Mouse (Mus musculus) heart, postnatal 25 days (tissue): ENCODE data around the gene Pde4a. TPM values are rescaled to one million over a fixed set of nuclear protein-coding genes. Genes with fewer than 3 reads are reported as not detected.

Experiments used
- total RNA-seq, 2 experiments: library from RNA; stranded (reverse); gene quantifications; 2 replicates each; pipeline ENCODE4 v1.2.3; 2021

Gene Pde4a
- total RNA-seq, 2 experiments from 2014 or later, result 47.1 to 51.6 TPM

Other genes with a start within 250 kb of the Pde4a start
- 10 to 100 TPM; 12.4 to 12.7 TPM for gene Dnmt1, start 205.8 kb upstream of the Pde4a start, total RNA-seq
- gene S1pr2, start 188.9 kb upstream of the Pde4a start, total RNA-seq, result 1 to 10 TPM; 4.2 to 6.7 TPM
- 100 to 1,000 TPM; 143 to 144 TPM for gene Mrpl4, start 163.0 kb upstream of the Pde4a start, total RNA-seq
- 1 to 10 TPM; 7.7 to 9.6 TPM for gene Icam1, start 149.7 kb upstream of the Pde4a start, total RNA-seq
- gene Icam4, start 136.3 kb upstream of the Pde4a start, total RNA-seq, result under 1 TPM; 0.26 to 0.64 TPM
- not detected for gene Icam5, start 133.6 kb upstream of the Pde4a start, total RNA-seq
- gene Zglp1, start 98.6 kb upstream of the Pde4a start, total RNA-seq, result not detected
- under 1 TPM in 1 of 2 experiments, not detected in 1; 0.13 TPM for gene Gm49373, start 92.6 kb upstream of the Pde4a start, total RNA-seq
- 10 to 100 TPM; 33.6 to 36.5 TPM for gene Fdx1l, start 92.1 kb upstream of the Pde4a start, total RNA-seq
- 1 to 10 TPM in 1 of 2 experiments, under 1 TPM in 1; 0.86 to 1.5 TPM for gene Gm38431, start 73.7 kb upstream of the Pde4a start, total RNA-seq
- gene Raver1, start 73.7 kb upstream of the Pde4a start, total RNA-seq, result 10 to 100 TPM; 25.8 to 27.9 TPM
- 1 to 10 TPM; 8.5 to 8.6 TPM for gene Tyk2, start 34.5 kb upstream of the Pde4a start, total RNA-seq
- 100 to 1,000 TPM; 158 to 160 TPM for gene Cdc37, start 15.7 kb upstream of the Pde4a start, total RNA-seq
- 10 to 100 TPM; 35.9 to 42.2 TPM for gene Keap1, start 73.6 kb downstream of the Pde4a start, total RNA-seq
- under 1 TPM; 0.70 to 0.78 TPM for gene S1pr5, start 82.7 kb downstream of the Pde4a start, total RNA-seq
- 10 to 100 TPM; 94.7 to 96.1 TPM for gene Atg4d, start 99.6 kb downstream of the Pde4a start, total RNA-seq
- gene Kri1, start 122.3 kb downstream of the Pde4a start, total RNA-seq, result 10 to 100 TPM; 15.9 to 17.4 TPM
- 10 to 100 TPM; 15.1 to 16.8 TPM for gene Cdkn2d, start 125.7 kb downstream of the Pde4a start, total RNA-seq
- not detected for gene Ap1m2, start 146.6 kb downstream of the Pde4a start, total RNA-seq
- gene Slc44a2, start 155.0 kb downstream of the Pde4a start, total RNA-seq, result 100 to 1,000 TPM in 1 of 2 experiments, 10 to 100 TPM in 1; 99.2 to 113 TPM
- gene Ilf3, start 202.2 kb downstream of the Pde4a start, total RNA-seq, result 10 to 100 TPM; 25.9 to 29.6 TPM
- gene Qtrt1, start 246.1 kb downstream of the Pde4a start, total RNA-seq, result 10 to 100 TPM in 1 of 2 experiments, 1 to 10 TPM in 1; 7.1 to 10.0 TPM